Mouse (Mus musculus) liver, embryonic 14.5 days (tissue): ENCODE data around the gene Hoxb8.

Experiments
- CTCF ChIP-seq: IDR thresholded peaks from 2 replicates; pipeline ENCODE4 v1.5.1; 2016; ENCODE audit warnings: antibody characterized with exemption, low read depth, control low read depth
- EP300 ChIP-seq: IDR thresholded peaks from 2 replicates; pipeline ENCODE4 v1.6.1; 2016; ENCODE audit warnings: antibody characterized with exemption, low read depth

- TF ChIP-seq CTCF (no peak), EP300 (no peak)
These were observed 1.0 kb upstream of the Hoxb8 start for GRCm38 (mm10) chr11:96280399-96281378.
